Mouse (Mus musculus) liver, embryonic 16.5 days (tissue): ENCODE measurements around the gene Tor2a. TPM values are rescaled to one million over a fixed set of nuclear protein-coding genes. Genes with fewer than 3 reads are reported as not detected.

Experiments used
- ATAC-seq: fragments of 200-750 bp; cut with Nextera tagmentation; 2 replicates; pipeline ENCODE4 v1.8.0; 2017; ENCODE audit warnings: low read depth, mild to moderate bottlenecking, moderate number of reproducible peaks, moderate library complexity
- H3K27ac ChIP-seq: fragments of 300-500 bp; sonication (generic); 2 replicates; pipeline ENCODE4 v1.5.1; 2014; ENCODE audit warnings: mild to moderate bottlenecking, low read length
- H3K27me3 ChIP-seq: fragments of 300-500 bp; sonication (generic); 2 replicates; pipeline ENCODE4 v1.6.1; 2014; ENCODE audit warnings: low read depth, low read length, mixed read lengths; ENCODE audit not compliant: control insufficient read depth, insufficient read depth
- H3K36me3 ChIP-seq: fragments of 300-500 bp; sonication (generic); 2 replicates; pipeline ENCODE4 v1.6.1; 2014; ENCODE audit warnings: mild to moderate bottlenecking; ENCODE audit not compliant: control insufficient read depth, insufficient read depth
- H3K4me1 ChIP-seq: fragments of 300-500 bp; sonication (generic); 2 replicates; pipeline ENCODE4 v1.6.1; 2014; ENCODE audit warnings: low read depth, low read length, mixed read lengths; ENCODE audit not compliant: control insufficient read depth
- H3K4me2 ChIP-seq: fragments of 300-500 bp; sonication (generic); 2 replicates; pipeline ENCODE4 v1.6.1; 2014; ENCODE audit warnings: low read depth, low read length, mixed read lengths
- H3K4me3 ChIP-seq: fragments of 300-500 bp; sonication (generic); 2 replicates; pipeline ENCODE4 v1.5.1; 2014; ENCODE audit warnings: low read depth, mild to moderate bottlenecking, low read length
- H3K9ac ChIP-seq: fragments of 300-500 bp; sonication (generic); 2 replicates; pipeline ENCODE4 v1.6.1; 2014; ENCODE audit warnings: low read depth, low read length
- H3K9me3 ChIP-seq: fragments of 300-500 bp; sonication (generic); replicated peaks from 2 replicates; pipeline ENCODE4 v1.6.1; 2016; ENCODE audit warnings: low read length; ENCODE audit not compliant: control insufficient read depth
- WGBS: fragments of 180-500 bp; shearing (Covaris S2); extraction: QIAGEN DNeasy Blood & Tissue Kit; methylation state at CpG from one replicate; pipeline ENCODE4 v1.1.7; 2014; ENCODE audit not compliant: insufficient replicate concordance; 5-methylcytosine and 5-hydroxymethylcytosine counted together
- polyA plus RNA-seq: library from polyadenylated mRNA; unstranded; fragments of >200 nt; fragmentation: Nextera tagmentation; extraction: Ambion mirVana; gene quantifications from 2 replicates; pipeline ENCODE4 v1.2.1, GENCODE M21; 2015

The Tor2a gene
- polyA plus RNA-seq, 1 experiment from 2014 or later: 26.1 TPM

DNA sequence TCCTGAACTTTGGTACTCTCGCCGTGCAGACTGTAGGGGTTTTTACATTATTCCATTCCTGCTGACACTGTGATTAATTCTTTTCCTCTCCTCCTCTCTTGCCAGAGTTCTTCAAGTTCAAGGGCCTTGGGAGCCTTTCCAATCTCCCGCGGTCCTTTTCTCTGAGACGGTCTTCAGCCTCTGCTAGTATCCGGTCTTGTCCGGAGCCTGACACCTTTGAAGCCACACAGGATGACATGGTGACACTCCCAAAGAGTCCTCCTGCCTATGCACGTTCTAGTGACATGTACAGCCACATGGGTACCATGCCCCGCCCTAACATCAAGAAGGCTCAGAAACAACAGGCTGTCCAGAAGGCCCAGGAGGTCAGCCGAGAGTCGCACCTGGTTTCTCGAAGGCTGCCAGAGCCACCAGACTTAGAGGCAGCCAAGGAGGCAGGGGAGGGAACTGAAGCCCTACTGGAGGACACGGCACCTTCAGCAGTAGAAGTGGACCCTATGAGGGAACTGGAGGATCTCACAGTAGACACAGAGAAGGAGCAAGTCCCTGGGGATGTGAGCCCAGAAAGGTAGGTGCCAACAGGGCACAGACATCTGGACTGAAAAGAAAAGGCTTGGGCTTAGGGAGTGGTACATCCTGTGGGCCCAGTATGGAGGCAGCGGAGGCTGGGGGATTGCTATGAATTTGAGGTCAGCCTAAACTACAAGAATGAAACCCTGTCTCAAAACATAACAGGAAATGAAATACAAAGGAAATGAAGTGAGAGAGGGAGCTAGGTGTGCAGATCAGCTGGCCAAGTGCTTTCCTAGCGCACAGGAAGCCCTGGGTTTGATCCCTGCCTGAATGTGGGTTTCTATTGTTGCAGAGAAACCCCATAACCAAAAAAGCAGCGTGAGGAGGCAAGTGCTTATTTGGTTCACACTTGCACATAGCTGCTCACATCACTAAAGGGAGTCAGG is 31.9 kb upstream of the Tor2a start:
- Histone ChIP-seq H3K27ac (no peak overlapping the region), H3K9ac (no peak overlapping the region), H3K27me3 (no peaks in the 10 kb centered on the region), H3K4me1 (no peaks in the 10 kb centered on the region; the same call in 1 of the 2 replicates), H3K9me3 (no peaks in the 10 kb centered on the region), H3K36me3 (no peaks in the 10 kb centered on the region), H3K4me3 (no peak overlapping the region), H3K4me2 (no peak overlapping the region)
- 74% methylated on average over 16 of the region's 16 CpGs for WGBS
- ATAC-seq: no peak

- H3K9me3 ChIP-seq: no peaks in the 10 kb centered on the region
- H3K4me3 ChIP-seq: peak overlapping the region; percentile 29
- no peak overlapping the region for H3K9ac ChIP-seq
- peak; percentile 90 for ATAC-seq
- no peak overlapping the region for H3K27ac ChIP-seq
- H3K27me3 ChIP-seq: no peaks in the 10 kb centered on the region
- H3K4me2 ChIP-seq: peak overlapping the region; percentile 49
- H3K36me3 ChIP-seq: no peaks in the 10 kb centered on the region
- 3% methylated on average over 16 of the region's 16 CpGs for WGBS
- H3K4me1 ChIP-seq: no peaks in the 10 kb centered on the region; the same call in none of the 2 replicates
Measured at GRCm38 (mm10) chr2:32727435-32727834, 29.6 kb upstream of the Tor2a start.

DNA sequence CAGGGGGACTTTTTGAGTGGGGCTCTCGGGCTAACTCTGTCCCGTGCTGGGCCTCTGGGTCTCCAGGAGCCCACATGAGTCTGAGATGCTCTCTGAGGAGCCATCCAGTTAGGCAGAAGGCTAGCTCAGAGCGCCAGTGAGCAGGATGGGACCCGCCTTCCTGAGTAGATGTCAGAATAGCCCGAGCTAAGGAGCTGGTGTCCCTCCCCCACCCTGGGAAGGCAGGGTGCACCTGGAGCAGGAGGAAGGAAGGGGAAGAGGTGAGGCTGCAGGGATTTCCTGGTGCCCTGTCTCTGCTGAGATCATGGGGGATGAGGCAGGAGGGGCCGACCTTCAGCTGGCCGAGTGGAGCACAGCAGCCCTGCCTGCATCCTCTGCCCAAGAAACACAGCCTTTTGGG is 28.6 kb upstream of the Tor2a start:
- Histone ChIP-seq H3K27me3 (no peaks in the 10 kb centered on the region), H3K4me2 (no peak overlapping the region), H3K36me3 (no peaks in the 10 kb centered on the region), H3K9ac (no peak overlapping the region), H3K4me3 (peak overlapping the region; percentile 6; the same call in 1 of the 2 replicates), H3K27ac (no peak overlapping the region), H3K9me3 (no peaks in the 10 kb centered on the region), H3K4me1 (no peaks in the 10 kb centered on the region; the same call in none of the 2 replicates)
- WGBS: 43% methylated on average over 7 of the region's 7 CpGs
- no peak for ATAC-seq

- Histone ChIP-seq H3K9ac (no peak overlapping the region), H3K9me3 (no peaks in the 10 kb centered on the region), H3K4me3 (no peak overlapping the region), H3K27me3 (no peaks in the 10 kb centered on the region), H3K4me1 (no peaks in the 10 kb centered on the region; the same call in none of the 2 replicates), H3K27ac (no peak overlapping the region), H3K4me2 (no peak overlapping the region), H3K36me3 (no peaks in the 10 kb centered on the region)
- ATAC-seq: no peak
- WGBS: 73% methylated on average over 4 of the region's 4 CpGs
Measured at GRCm38 (mm10) chr2:32729547-32729946, 27.5 kb upstream of the Tor2a start.

- WGBS: 69% methylated on average over 11 of the region's 11 CpGs
- Histone ChIP-seq H3K36me3 (no peaks in the 10 kb centered on the region), H3K4me2 (no peak overlapping the region), H3K4me1 (no peaks in the 10 kb centered on the region; the same call in none of the 2 replicates), H3K9ac (no peak overlapping the region), H3K9me3 (no peaks in the 10 kb centered on the region), H3K27me3 (no peaks in the 10 kb centered on the region), H3K4me3 (no peak overlapping the region), H3K27ac (no peak overlapping the region)
- no peak for ATAC-seq
Measured at GRCm38 (mm10) chr2:32730854-32731253, 26.2 kb upstream of the Tor2a start.

DNA sequence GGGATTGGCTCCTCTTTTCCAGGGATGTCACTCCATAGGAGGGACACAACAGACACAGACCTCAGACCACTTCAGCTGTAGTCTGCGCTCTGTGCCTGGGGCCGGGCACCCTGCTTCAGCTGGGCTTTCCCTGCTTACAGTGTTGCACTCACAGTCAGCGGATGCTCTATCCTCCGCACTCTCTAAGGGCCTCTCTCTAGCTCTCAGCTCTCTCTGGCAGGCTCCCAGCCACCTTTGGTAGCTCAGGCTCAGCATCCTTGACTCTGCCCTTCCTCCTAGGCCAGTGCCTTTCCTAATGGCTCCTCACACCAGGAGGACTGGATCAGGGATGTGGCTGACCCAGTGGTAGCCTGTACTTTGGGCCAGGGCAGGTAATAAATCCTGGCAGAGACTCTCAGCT is 25.1 kb upstream of the Tor2a start:
- H3K4me3 ChIP-seq: no peak overlapping the region

DNA sequence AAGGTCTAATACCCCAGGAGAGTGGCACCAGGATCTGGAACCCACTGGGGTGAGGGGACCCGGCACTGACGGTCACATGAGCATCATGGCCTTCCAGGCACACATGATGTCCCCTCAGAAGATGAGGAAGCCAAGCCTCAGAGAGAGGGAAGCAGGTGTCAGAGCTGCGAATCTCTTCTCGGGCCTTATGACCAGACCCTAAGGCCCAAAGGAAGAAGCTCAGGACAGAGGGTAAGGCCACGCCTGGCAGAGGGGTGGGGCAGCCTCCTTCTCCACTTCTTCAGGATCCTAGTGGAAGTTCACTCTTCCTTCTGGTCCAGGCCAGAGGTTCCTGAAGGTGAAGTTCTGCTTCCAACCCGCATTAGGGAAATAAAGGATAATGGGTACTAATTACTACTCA is 24.3 kb upstream of the Tor2a start:
- H3K4me3 ChIP-seq: no peak overlapping the region
- WGBS: 54% methylated on average over 6 of the region's 6 CpGs
- no peaks in the 10 kb centered on the region for H3K9me3 ChIP-seq
- H3K9ac ChIP-seq: no peak overlapping the region
- H3K27me3 ChIP-seq: no peaks in the 10 kb centered on the region
- H3K27ac ChIP-seq: no peak overlapping the region
- no peaks in the 10 kb centered on the region for H3K36me3 ChIP-seq
- no peak for ATAC-seq
- no peak overlapping the region for H3K4me2 ChIP-seq
- no peaks in the 10 kb centered on the region; the same call in 1 of the 2 replicates for H3K4me1 ChIP-seq

More for the DNA sequence above, 25.1 kb upstream of the Tor2a start:
- 70% methylated on average over 4 of the region's 4 CpGs for WGBS
- Histone ChIP-seq H3K36me3 (no peaks in the 10 kb centered on the region), H3K27me3 (no peaks in the 10 kb centered on the region), H3K9ac (no peak overlapping the region), H3K4me1 (no peaks in the 10 kb centered on the region; the same call in none of the 2 replicates), H3K27ac (no peak overlapping the region), H3K4me2 (no peak overlapping the region), H3K9me3 (no peaks in the 10 kb centered on the region)
- ATAC-seq: no peak

- 46% methylated on average over 4 of the region's 4 CpGs for WGBS
- no peaks in the 10 kb centered on the region for H3K27me3 ChIP-seq
- H3K4me3 ChIP-seq: no peak overlapping the region
- no peaks in the 10 kb centered on the region for H3K36me3 ChIP-seq
- H3K4me2 ChIP-seq: no peak overlapping the region
- peak; percentile 18; the same call in 1 of the 2 replicates for ATAC-seq
- no peaks in the 10 kb centered on the region; the same call in 1 of the 2 replicates for H3K4me1 ChIP-seq
- no peak overlapping the region for H3K9ac ChIP-seq
- 0 out of 2 replicates have a peak overlapping the region, but pooled peaks have one; percentile 9 for H3K27ac ChIP-seq
- no peaks in the 10 kb centered on the region for H3K9me3 ChIP-seq
Measured at GRCm38 (mm10) chr2:32734480-32734879, 22.6 kb upstream of the Tor2a start.

- H3K27ac ChIP-seq: no peak overlapping the region
- H3K27me3 ChIP-seq: no peaks in the 10 kb centered on the region
- H3K4me1 ChIP-seq: no peaks in the 10 kb centered on the region; the same call in 1 of the 2 replicates
- H3K9me3 ChIP-seq: no peaks in the 10 kb centered on the region
- H3K4me2 ChIP-seq: no peak overlapping the region
- peak; percentile 50 for ATAC-seq
- no peaks in the 10 kb centered on the region for H3K36me3 ChIP-seq
- no peak overlapping the region for H3K9ac ChIP-seq
- 53% methylated on average over 4 of the region's 4 CpGs for WGBS
- H3K4me3 ChIP-seq: no peak overlapping the region
Measured at GRCm38 (mm10) chr2:32734933-32735332, 22.1 kb upstream of the Tor2a start.
